Mouse (Mus musculus) embryonic facial prominence, embryonic 13.5 days (tissue): ENCODE data around the gene Crmp1. TPM values are rescaled to one million over a fixed set of nuclear protein-coding genes. Genes with fewer than 3 reads are reported as not detected.

ENCODE experiments used
- ATAC-seq: fragments of 200-750 bp; cut with Nextera tagmentation; 2 replicates; pipeline ENCODE4 v1.8.0; 2017; ENCODE audit warnings: low read depth; ENCODE audit not compliant: insufficient number of reproducible peaks, insufficient read depth, low FRiP score, low TSS enrichment
- H3K27ac ChIP-seq: fragments of 300-500 bp; sonication (generic); 2 replicates; pipeline ENCODE4 v1.5.1; 2015; ENCODE audit warnings: moderate library complexity, mild to moderate bottlenecking, inconsistent platforms
- H3K27me3 ChIP-seq: fragments of 300-500 bp; sonication (generic); 2 replicates; pipeline ENCODE4 v1.6.1; 2015; ENCODE audit warnings: mild to moderate bottlenecking, inconsistent platforms
- H3K36me3 ChIP-seq: fragments of 300-500 bp; sonication (generic); 2 replicates; pipeline ENCODE4 v1.6.1; 2015; ENCODE audit warnings: mild to moderate bottlenecking, inconsistent platforms
- H3K4me1 ChIP-seq: fragments of 300-500 bp; sonication (generic); 2 replicates; pipeline ENCODE4 v1.6.1; 2015; ENCODE audit warnings: inconsistent platforms
- H3K4me2 ChIP-seq: fragments of 300-500 bp; sonication (generic); 2 replicates; pipeline ENCODE4 v1.6.1; 2015; ENCODE audit warnings: moderate library complexity, mild to moderate bottlenecking, inconsistent platforms
- H3K4me3 ChIP-seq: fragments of 300-500 bp; sonication (generic); 2 replicates; pipeline ENCODE4 v1.5.1; 2015; ENCODE audit warnings: mild to moderate bottlenecking, inconsistent platforms
- H3K9ac ChIP-seq: fragments of 300-500 bp; sonication (generic); 2 replicates; pipeline ENCODE4 v1.6.1; 2015; ENCODE audit warnings: mild to moderate bottlenecking, inconsistent platforms
- H3K9me3 ChIP-seq: fragments of 300-500 bp; sonication (generic); 2 replicates; pipeline ENCODE4 v1.6.1; 2016; ENCODE audit warnings: inconsistent platforms
- WGBS: fragments of 180-500 bp; shearing (Covaris S2); methylation state at CpG from one replicate; pipeline ENCODE4 v1.1.7; 2015; ENCODE audit warnings: mixed read lengths; 5-methylcytosine and 5-hydroxymethylcytosine counted together
- polyA plus RNA-seq: library from polyadenylated mRNA; unstranded; fragments of >200 nt; fragmentation: Nextera tagmentation; extraction: Ambion mirVana; gene quantifications from 2 replicates; pipeline ENCODE4 v1.2.1, GENCODE M21; 2015

Gene Crmp1
- polyA plus RNA-seq, 1 experiment from 2014 or later: 26.4 TPM

- Histone ChIP-seq H3K4me3 (no peak overlapping the region), H3K27me3 (peaks cover 2% of the 10 kb centered on the region; the same call in 1 of the 2 replicates), H3K9me3 (no peaks in the 10 kb centered on the region), H3K4me2 (no peak overlapping the region), H3K4me1 (no peaks in the 10 kb centered on the region), H3K9ac (no peak overlapping the region), H3K27ac (no peak overlapping the region), H3K36me3 (no peaks in the 10 kb centered on the region)
- ATAC-seq: no peak
- WGBS: 77% methylated on average over 6 of the region's 6 CpGs
Measured at GRCm38 (mm10) chr5:37214614-37215013, 27.1 kb upstream of the Crmp1 start.

- 86% methylated on average over 7 of the region's 7 CpGs for WGBS
Measured at GRCm38 (mm10) chr5:37215276-37215675, 26.5 kb upstream of the Crmp1 start.

GRCm38 (mm10) chr5:37219615-37220014 is 22.1 kb upstream of the Crmp1 start:
- Histone ChIP-seq H3K4me2 (no peak overlapping the region), H3K9ac (no peak overlapping the region), H3K4me1 (no peaks in the 10 kb centered on the region), H3K4me3 (no peak overlapping the region), H3K27ac (no peak overlapping the region), H3K9me3 (no peaks in the 10 kb centered on the region), H3K36me3 (no peaks in the 10 kb centered on the region), H3K27me3 (no peaks in the 10 kb centered on the region)
- no peak for ATAC-seq
- WGBS: 44% methylated on average over 5 of the region's 5 CpGs

More at GRCm38 (mm10) chr5:37215276-37215675, 26.5 kb upstream of the Crmp1 start:
- Histone ChIP-seq H3K4me2 (no peak overlapping the region), H3K27me3 (peaks cover under 1% of the 10 kb centered on the region; the same call in 1 of the 2 replicates), H3K9ac (no peak overlapping the region), H3K36me3 (no peaks in the 10 kb centered on the region), H3K4me3 (no peak overlapping the region), H3K4me1 (no peaks in the 10 kb centered on the region), H3K27ac (no peak overlapping the region), H3K9me3 (no peaks in the 10 kb centered on the region)
- ATAC-seq: no peak

GRCm38 (mm10) chr5:37220575-37220974 is 21.2 kb upstream of the Crmp1 start:
- H3K9ac ChIP-seq: no peak overlapping the region
- H3K27me3 ChIP-seq: no peaks in the 10 kb centered on the region
- H3K4me3 ChIP-seq: no peak overlapping the region
- H3K4me2 ChIP-seq: no peak overlapping the region
- 86% methylated on average over 5 of the region's 5 CpGs for WGBS
- H3K36me3 ChIP-seq: no peaks in the 10 kb centered on the region
- no peak for ATAC-seq
- H3K9me3 ChIP-seq: no peaks in the 10 kb centered on the region
- no peak overlapping the region for H3K27ac ChIP-seq
- H3K4me1 ChIP-seq: no peaks in the 10 kb centered on the region

GRCm38 (mm10) chr5:37221563-37221962 is 20.2 kb upstream of the Crmp1 start:
- no peaks in the 10 kb centered on the region for H3K4me1 ChIP-seq
- no peaks in the 10 kb centered on the region for H3K9me3 ChIP-seq
- H3K27me3 ChIP-seq: no peaks in the 10 kb centered on the region
- H3K9ac ChIP-seq: no peak overlapping the region
- H3K4me3 ChIP-seq: no peak overlapping the region
- 64% methylated on average over 6 of the region's 6 CpGs for WGBS
- no peaks in the 10 kb centered on the region for H3K36me3 ChIP-seq
- H3K4me2 ChIP-seq: no peak overlapping the region
- ATAC-seq: no peak
- H3K27ac ChIP-seq: no peak overlapping the region

- Histone ChIP-seq H3K4me2 (no peak overlapping the region), H3K4me3 (no peak overlapping the region), H3K9me3 (no peaks in the 10 kb centered on the region), H3K36me3 (no peaks in the 10 kb centered on the region), H3K27me3 (no peaks in the 10 kb centered on the region; the same call in 1 of the 2 replicates), H3K27ac (no peak overlapping the region), H3K9ac (no peak overlapping the region), H3K4me1 (no peaks in the 10 kb centered on the region)
- ATAC-seq: no peak
- 59% methylated on average over 8 of the region's 8 CpGs for WGBS
Measured at GRCm38 (mm10) chr5:37222316-37222715, 19.4 kb upstream of the Crmp1 start.

- no peak overlapping the region for H3K9ac ChIP-seq
- H3K4me1 ChIP-seq: no peaks in the 10 kb centered on the region
- no peak for ATAC-seq
- H3K27me3 ChIP-seq: no peaks in the 10 kb centered on the region; the same call in none of the 2 replicates
- H3K4me3 ChIP-seq: no peak overlapping the region
- no peaks in the 10 kb centered on the region for H3K9me3 ChIP-seq
- H3K36me3 ChIP-seq: no peaks in the 10 kb centered on the region
- H3K27ac ChIP-seq: no peak overlapping the region
- no peak overlapping the region for H3K4me2 ChIP-seq
- WGBS: 86% methylated on average over 1 of the region's 1 CpGs
Measured at GRCm38 (mm10) chr5:37225708-37226107, 16.0 kb upstream of the Crmp1 start.

GRCm38 (mm10) chr5:37227956-37228680 is 13.6 kb upstream of the Crmp1 start:
- Histone ChIP-seq H3K4me3 (no peak overlapping the region), H3K4me2 (no peak overlapping the region), H3K27ac (no peak overlapping the region), H3K9me3 (no peaks in the 10 kb centered on the region), H3K4me1 (no peaks in the 10 kb centered on the region), H3K36me3 (no peaks in the 10 kb centered on the region), H3K27me3 (peaks cover 3% of the 10 kb centered on the region), H3K9ac (no peak overlapping the region)
- 53% methylated on average over 6 of the region's 6 CpGs for WGBS
- no peak for ATAC-seq

GRCm38 (mm10) chr5:37228894-37229293 is 12.8 kb upstream of the Crmp1 start:
- H3K4me3 ChIP-seq: no peak overlapping the region
- no peaks in the 10 kb centered on the region for H3K9me3 ChIP-seq
- H3K4me1 ChIP-seq: no peaks in the 10 kb centered on the region
- no peak overlapping the region for H3K9ac ChIP-seq
- no peak overlapping the region for H3K27ac ChIP-seq
- peaks cover 4% of the 10 kb centered on the region for H3K27me3 ChIP-seq
- no peaks in the 10 kb centered on the region for H3K36me3 ChIP-seq
- WGBS: 70% methylated on average over 7 of the region's 7 CpGs
- no peak overlapping the region for H3K4me2 ChIP-seq
- ATAC-seq: no peak

- no peak overlapping the region for H3K9ac ChIP-seq
- H3K27ac ChIP-seq: no peak overlapping the region
- no peaks in the 10 kb centered on the region for H3K36me3 ChIP-seq
- no peaks in the 10 kb centered on the region for H3K9me3 ChIP-seq
- H3K4me2 ChIP-seq: no peak overlapping the region
- no peaks in the 10 kb centered on the region for H3K4me1 ChIP-seq
- no peak overlapping the region for H3K4me3 ChIP-seq
- peaks cover 20% of the 10 kb centered on the region for H3K27me3 ChIP-seq
- ATAC-seq: no peak
- 50% methylated on average over 9 of the region's 9 CpGs for WGBS
Measured at GRCm38 (mm10) chr5:37233010-37233557, 8.7 kb upstream of the Crmp1 start.

GRCm38 (mm10) chr5:37238654-37239053 is 3.1 kb upstream of the Crmp1 start:
- no peak overlapping the region for H3K9ac ChIP-seq
- no peaks in the 10 kb centered on the region for H3K9me3 ChIP-seq
- H3K4me3 ChIP-seq: no peak overlapping the region
- ATAC-seq: no peak
- no peak overlapping the region for H3K4me2 ChIP-seq
- H3K36me3 ChIP-seq: no peaks in the 10 kb centered on the region
- 34% methylated on average over 2 of the region's 2 CpGs for WGBS
- no peak overlapping the region for H3K27ac ChIP-seq
- H3K4me1 ChIP-seq: peaks cover 13% of the 10 kb centered on the region
- peaks cover 61% of the 10 kb centered on the region for H3K27me3 ChIP-seq

- H3K27ac ChIP-seq: no peak overlapping the region
- under 1% methylated on average over 5 of the region's 5 CpGs for WGBS
- peaks cover 18% of the 10 kb centered on the region for H3K4me1 ChIP-seq
- H3K4me2 ChIP-seq: no peak overlapping the region
- H3K27me3 ChIP-seq: peaks cover 71% of the 10 kb centered on the region
- ATAC-seq: no peak; the same call in 1 of the 2 replicates
- H3K36me3 ChIP-seq: no peaks in the 10 kb centered on the region
- H3K4me3 ChIP-seq: no peak overlapping the region
- H3K9me3 ChIP-seq: no peaks in the 10 kb centered on the region
- no peak overlapping the region for H3K9ac ChIP-seq
Measured at GRCm38 (mm10) chr5:37240550-37240949, 1.2 kb upstream of the Crmp1 start.
